Mouse (Mus musculus): ENCODE data around the gene Kcna7. TPM values are rescaled to one million over a fixed set of nuclear protein-coding genes. Genes with fewer than 3 reads are reported as not detected.
A peak's percentile ranks its signal among the peaks of the same experiment; 100 is the strongest.
"Not testable (repeated sequence)": the region's sequence is repeated elsewhere in the genome, so short reads cannot be mapped to it uniquely, and the experiment has no call there.

Gene Kcna7
- polyA plus RNA-seq, 1 experiment: 0.03 TPM

DNA sequence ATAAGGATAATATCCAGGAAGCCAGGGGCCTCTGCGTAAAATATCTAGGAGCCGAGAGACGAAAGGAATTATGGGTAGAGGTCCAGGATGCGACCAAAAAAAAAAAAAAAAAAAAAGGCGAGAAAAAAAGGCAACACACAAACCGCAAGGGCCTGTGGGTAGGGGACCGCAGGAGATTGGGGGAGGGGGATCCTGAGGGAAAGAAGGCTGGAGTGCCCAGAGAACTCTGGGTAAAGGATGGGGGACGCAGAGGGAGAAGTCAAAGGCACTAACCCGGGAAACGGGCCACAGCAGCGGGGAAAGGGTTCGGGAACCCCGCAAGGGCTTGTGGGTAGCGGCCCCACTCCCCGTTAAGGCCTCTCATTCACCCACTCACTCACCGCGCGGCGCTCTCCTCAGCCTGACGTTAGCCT lies 10.3 kb upstream of the Kcna7 start:
- no peak for DNase-seq (ENCODE audit: low spot score)

DNA sequence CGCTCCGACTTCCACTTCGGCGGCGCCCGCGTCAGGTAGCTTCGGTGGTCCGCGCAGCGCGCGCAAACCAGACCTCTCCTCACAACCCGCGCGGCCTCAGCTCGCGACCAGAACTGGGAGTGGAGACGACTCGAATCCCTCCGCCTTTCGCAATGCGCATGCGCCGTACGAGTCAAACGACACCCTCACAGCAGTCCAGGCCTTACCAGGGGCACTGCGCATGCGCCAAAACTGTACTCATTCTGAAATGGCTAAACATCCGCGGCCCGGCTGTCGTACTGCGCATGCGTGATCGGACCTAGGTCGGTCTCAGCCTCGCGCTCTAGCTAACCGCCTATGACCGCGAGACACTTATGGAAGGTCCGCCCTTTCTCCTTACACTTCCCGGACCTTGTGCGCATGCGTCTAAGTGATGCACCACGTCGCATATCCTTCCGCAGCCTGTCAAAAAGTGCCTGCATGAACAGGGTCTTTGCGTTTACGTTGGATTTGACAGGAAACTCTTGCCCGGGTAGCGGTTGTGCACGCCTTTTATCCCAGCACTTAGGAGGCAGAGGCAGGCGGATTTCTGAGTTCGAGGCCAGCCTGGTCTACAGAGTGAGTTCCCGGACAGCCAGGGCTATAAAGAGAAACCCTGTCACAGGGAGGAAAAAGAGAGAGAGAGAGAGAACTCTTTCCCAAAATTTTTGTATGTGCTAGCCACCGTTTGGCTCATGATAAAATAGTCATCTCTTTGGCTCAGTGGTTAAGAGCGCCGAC lies 9.7 kb upstream of the Kcna7 start, which contains the start of gene Snrnp70:
Snrnp70 (minus strand) TSS at position 165 of the 759 bp plus-strand sequence.
- peak; percentile 100 for DNase-seq (ENCODE audit: low spot score)

DNA sequence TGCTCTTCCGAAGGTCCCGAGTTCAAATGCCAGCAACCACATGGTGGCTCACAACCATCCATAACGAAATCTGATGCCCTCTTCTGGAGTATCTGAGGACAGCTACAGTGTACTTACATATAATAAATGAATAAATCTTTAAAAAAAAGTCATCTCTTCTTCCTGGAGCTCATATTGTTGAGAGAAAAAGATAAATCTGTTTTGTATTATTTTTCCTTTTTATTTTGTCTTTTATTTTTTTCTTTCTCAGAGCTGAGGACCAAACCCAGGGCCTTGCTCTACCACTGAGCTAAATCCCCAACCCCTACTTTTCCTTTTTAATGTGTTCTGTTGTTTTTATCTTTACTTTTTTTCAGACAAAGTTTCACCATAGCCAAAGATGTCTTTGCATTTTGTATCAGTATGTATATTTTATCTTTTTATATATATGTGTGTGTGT lies 9.1 kb upstream of the Kcna7 start:
- not testable (repeated sequence) for DNase-seq (ENCODE audit: low spot score)

DNA sequence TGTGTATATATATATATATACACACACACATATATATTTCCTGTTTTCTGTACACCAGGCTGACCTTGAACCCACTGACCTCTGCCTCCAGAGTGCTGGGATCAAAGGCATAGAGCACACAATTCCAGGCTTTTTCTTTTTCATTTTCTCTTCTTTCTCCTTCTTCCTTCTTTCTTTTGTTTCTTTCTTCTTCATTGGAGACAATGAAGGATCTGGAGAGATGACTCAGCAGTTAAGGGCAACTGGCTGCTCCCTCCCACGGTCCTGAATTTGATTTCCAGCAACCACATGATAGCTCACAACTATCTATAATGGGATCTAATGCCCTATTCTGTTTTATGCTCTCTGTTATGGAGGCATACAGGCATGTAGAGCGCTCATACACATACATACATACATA lies 8.7 kb upstream of the Kcna7 start:
- no peak for DNase-seq (ENCODE audit: low spot score)

DNA sequence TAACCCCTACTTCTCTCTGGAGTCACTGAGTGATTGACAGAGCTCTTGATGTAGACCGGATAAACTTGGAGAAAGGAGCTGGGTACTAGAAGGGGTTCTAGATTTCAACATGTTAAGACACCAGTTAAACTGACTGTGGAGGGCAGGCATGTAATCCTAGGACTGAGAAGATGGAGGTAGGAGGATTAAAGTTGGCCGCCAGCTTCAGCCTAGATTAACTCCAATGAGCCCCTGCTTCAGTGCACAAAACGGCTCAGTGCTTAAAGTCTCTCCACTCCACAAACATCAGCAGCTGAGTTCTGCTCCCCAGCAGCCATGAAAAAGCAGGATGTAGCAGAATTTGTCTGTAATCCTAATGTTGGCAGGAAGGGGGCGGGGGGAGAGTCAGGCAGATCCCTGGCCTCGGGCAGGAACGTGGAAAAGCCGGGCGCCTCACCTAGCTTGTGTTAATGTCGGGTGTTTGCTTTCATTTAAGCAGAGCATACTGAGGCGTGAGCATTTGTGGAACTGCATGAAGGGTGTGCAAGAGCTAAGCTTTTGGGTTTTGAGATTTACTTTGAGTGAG lies 3.9 kb upstream of the Kcna7 start:
- DNase-seq (ENCODE audit: low spot score): no peak

DNA sequence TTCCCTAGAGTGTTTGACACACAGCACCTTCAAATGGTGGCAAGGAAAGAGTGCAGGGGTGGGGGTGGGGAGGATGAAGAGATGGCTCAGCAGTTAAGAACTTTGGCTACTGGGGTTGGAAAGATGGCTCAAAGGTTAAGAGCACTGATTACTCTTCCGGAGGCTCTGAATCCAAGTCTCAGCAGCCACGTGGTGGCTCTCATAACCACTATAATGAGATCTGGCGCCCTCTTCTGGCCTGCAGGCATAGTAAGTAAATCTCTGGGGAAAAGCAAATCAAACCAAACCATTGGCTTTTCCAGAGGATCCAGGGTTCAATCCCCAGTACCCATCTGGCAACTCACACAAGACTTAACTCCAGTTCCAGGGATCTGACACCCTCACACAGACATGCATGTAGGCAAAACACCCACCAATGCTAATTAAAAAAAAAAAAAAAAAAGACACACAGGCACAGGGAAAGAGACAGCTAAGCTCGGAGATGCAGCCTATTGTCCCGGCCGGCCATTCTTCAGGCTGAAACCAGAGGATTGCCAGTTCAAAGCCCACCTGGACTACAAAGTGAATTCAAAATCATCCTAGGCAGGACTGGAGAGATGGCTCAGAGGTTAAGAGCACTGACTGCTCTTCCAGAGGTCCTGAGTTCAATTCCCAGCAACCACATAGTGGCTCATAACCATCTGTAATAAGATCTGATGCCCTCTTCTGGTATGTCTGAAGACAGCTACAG lies 1.8 kb upstream of the Kcna7 start:
- DNase-seq (ENCODE audit: low spot score): no peak

DNA sequence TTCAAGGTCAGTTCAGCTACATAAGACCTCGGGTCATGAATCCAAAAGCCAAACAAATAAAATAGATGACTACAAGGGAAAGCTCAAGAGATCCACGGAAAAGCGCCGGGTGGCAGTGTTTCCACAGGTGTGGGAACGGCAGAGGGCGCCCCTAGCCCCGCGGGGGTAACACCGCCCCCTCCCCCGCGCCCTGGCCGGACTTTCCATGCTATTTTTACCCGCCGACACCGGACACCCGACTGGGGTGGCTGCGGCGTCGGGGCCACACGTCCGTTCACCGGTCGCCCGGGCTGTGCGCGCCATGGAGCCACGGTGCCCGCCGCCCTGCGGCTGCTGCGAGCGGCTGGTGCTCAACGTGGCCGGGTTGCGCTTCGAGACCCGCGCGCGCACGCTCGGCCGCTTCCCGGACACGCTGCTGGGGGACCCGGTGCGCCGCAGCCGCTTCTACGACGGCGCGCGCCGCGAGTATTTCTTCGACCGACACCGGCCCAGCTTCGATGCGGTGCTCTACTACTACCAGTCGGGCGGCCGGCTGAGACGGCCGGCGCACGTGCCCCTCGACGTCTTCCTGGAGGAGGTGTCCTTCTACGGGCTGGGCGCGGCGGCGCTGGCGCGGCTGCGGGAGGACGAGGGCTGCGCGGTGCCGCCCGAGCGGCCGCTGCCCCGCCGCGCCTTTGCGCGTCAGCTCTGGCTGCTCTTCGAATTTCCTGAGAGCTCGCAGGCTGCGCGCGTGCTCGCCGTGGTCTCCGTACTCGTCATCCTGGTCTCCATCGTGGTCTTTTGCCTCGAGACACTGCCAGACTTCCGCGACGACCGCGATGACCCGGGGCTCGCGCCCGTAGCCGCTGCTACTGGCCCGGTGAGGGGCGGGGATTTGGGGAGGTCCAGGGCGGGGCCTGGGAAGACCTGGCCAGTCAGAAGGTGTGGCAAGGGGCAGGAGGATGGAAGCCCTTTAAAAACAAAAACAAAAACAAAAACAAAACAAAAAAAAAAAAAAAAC lies 1.0 kb downstream of the Kcna7 start:
- no peak for DNase-seq (ENCODE audit: low spot score)

DNA sequence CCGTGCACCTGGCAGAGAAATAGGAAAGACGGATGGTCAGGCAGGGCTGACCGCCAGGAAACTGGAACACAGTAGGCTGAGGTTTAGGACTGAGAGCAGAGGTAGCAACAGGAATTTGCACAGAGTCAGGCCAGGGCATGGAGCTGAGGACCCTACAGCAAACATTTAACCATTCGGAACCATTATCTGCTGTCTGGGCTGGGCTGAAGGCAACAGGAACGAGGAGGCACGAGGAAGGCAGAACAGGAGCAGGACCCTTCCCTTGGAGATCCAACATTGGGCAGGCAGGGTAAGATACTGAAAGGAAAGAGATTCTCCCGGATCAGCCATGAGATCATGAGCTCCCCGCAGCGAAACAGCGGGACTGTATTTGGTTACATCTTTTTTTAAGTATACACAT lies 2.4 kb downstream of the Kcna7 start:
- no peak for DNase-seq (ENCODE audit: low spot score)

DNA sequence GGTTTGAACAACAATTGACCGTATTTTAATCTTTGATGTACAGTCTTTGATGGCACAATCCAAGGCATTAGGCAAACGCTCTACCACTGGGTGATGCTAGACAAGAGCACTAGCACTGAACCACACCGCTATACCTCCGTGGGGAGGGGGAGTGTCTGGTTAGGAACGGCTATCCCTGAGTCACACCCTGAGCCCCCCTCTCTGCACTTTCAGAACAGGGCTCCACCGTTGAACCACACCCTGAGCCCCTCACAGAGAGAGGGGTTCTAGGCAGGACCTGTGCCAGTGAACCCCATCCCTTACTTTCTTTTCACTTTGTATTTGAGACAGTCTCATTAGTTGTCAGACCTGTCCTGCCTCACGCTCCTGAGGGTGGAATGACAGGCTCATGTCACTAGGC lies 2.9 kb downstream of the Kcna7 start:
- no peak for DNase-seq (ENCODE audit: low spot score)

DNA sequence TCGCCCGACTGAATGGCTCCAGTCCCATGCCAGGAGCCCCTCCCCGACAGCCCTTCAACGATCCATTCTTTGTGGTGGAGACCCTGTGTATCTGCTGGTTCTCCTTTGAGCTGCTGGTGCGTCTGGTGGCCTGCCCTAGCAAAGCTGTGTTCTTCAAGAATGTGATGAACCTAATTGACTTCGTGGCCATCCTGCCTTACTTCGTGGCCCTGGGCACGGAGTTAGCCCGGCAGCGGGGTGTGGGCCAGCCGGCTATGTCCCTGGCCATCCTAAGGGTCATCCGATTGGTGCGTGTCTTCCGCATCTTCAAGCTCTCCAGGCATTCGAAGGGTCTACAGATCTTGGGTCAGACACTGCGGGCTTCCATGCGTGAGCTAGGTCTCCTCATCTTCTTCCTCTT lies 3.5 kb downstream of the Kcna7 start:
- no peak for DNase-seq (ENCODE audit: low spot score)

DNA sequence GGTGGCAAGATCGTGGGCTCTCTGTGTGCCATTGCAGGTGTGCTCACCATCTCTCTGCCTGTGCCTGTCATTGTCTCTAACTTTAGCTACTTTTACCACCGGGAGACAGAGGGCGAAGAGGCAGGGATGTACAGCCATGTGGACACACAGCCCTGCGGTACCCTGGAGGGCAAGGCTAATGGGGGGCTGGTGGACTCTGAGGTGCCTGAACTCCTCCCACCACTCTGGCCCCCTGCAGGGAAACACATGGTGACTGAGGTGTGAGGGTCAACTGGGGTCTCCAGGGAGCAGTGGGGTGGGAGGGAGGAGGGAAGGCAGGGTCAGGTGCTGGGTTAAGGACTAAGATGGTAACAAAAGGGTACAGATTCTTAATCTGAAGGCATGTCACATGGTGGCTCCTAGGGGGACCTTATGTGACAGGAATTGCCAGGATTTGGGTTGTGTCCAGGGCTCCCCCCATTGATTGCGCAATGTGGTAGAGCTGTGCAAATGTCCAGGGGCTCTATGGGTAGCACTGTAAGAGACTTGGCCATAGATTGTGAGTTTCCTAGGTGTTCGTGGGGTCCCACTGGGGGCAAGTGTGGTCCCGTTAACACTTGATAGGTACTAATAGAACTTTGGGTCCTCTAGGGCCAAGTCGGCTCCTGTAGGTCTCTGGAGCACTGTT lies 4.2 kb downstream of the Kcna7 start:
- DNase-seq (ENCODE audit: low spot score): no peak

DNA sequence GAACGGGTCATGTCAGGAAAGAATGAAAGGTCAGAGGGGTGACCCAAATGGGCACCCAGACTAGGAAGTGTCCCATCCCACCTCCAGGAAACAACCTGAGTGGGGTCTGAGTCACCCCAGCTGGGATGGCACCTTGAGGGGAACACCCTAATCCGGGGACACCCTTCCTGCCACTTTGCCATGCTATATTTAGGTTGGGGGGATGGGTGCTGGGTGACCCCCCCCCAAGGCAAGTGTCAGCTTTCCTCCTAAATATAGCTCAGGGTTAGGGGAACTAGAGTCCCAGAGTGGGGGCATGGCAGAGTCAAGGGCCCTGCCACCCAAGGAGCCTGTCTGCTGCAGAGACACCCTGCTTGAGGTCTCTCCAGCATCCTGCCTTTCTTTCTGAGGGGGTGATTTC lies 7.0 kb downstream of the Kcna7 start:
- no peak for DNase-seq (ENCODE audit: low spot score)

DNA sequence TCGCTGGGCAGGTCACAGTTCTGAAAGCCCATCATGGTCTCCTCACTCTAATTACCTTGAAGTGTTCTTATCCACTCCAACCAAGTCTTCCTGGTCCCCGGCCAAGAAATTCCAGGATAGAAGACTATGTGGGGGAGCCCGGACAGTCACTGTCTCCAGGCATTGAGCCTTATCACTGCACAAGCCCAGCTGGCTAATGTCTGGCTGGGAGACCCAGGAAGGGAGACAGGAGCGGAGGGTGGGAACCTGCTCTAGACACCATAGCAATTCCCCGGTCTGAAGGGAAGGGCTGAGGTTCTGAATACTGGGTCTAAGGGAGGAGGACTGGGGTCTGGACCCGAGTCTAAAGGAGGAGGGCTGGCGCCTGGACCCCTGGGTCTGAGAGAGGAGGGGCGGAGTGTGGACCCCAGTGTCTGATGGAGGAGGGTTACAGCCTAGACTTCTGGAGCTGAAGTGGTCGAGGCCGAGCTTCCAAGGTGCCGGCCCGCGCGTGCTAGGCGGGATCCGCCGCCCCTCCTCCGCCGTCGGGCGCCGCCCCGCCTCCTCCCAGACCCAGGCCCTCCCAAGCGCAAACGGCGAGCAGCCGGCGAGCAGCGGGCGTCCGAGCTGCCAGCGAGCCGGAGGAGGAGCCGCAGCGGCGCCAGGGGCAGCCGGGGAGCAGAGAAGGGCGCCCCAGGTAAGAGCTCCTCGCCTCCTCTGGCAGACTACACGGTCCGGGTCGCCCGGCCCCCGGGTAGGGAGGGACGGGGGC lies 7.8 kb downstream of the Kcna7 start, which contains the start of gene Ntf5:
Ntf5 (plus strand) TSS at position 583 of the 751 bp plus-strand sequence.
- peak; percentile 59 for DNase-seq (ENCODE audit: low spot score)

DNA sequence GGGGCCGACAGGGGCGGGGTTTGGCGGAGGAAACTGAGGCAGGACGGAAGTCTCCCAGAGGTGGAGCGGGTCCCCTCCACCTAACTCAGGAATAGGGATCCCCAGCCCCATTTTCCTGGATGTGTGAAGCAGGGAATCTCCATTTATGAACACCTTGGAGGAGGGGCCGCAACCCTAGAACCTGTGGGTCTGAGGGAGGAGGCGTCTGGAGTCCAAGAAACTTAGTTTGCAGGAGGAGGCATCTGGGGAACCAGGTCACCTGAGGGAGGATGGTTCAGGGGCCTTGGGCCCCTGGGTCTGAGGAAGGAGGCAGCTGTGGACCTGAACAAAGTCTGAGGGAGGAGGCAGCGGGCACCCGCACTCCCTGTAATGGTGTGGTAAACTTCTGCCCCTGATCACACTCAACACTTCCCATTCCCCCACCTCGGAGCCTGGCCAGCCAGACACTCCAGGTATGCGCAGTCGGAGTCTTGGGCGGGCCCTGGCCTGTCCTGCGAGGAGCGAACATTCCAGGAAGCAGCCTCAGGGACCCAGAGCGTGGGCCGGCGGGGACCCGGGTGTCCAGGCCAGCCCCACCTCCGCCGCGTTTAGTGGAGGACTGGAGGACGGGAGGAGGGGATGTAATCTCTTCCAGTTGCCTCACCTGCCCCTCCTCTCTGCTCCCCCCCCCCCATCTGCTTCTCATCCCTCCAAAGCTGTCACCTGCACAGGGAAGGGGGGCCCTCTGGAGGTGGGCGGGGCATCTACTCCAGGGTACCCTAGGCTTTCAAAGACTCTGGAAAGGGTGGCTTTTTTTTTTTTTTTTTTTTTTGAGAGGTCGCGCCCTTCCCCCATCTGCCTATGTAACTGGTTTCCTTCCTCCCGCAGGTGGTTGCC lies 8.6 kb downstream of the Kcna7 start:
- no peak for DNase-seq (ENCODE audit: low spot score)

DNA sequence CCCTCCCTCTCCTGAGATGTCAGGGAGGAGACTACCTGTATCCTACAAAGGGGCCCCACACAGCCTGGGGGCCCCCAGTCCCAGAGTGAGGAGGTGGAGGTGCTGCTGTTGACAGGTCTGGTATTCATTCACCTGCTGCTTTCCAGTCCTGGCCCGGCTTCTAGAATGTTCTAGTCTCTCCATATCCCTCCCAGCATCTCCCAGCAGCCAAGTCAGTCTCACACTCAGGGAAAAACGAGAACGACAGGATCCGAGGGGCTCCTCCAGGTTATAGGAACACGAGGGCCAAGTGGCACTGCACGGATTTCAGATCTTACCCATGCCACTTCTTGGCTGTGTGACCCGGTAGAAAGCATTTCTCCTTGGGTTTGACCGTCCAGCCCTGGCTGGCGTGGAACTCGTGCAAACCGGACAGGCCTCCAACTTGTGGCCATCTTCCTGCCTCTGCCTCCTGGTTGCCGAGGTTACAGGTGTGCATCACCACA lies 9.3 kb downstream of the Kcna7 start:
- DNase-seq (ENCODE audit: low spot score): no peak

DNA sequence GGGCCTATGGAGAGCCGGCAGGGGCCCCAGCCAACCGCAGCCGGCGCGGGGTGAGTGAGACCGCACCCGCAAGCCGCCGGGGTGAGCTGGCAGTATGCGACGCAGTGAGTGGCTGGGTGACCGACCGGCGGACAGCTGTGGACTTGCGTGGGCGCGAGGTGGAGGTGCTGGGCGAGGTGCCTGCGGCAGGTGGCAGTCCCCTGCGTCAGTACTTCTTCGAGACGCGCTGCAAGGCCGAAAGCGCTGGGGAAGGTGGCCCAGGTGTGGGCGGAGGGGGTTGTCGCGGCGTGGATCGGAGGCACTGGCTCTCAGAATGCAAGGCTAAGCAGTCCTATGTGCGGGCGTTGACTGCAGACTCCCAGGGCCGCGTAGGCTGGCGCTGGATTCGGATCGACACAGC lies 10.2 kb downstream of the Kcna7 start:
- no peak for DNase-seq (ENCODE audit: low spot score)

DNA sequence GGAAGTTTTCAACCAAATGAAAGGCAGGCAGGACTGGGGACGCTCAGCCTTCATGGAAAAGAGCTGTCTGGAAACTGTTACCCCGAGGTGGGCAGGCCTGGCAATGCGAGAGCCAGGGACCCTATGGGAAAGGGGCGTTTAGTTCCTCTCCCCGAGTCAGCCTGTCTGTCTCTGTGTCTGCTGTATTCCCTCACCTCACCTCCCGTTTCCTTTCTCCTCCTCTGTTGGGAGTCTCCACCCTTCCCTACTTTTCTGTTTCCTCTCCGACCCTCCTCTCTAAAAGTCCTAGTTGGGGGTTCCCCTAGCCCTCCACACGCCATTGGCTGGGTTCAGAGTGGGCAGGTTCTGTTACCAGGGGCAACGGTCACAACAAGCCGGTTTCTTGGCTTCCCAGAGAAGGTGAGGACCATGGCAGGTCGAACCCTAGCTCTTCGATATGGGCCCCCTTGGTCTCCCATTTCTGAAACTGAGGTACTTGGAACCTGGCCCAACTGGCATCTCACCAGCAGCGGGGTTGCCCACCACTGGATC lies 12.6 kb downstream of the Kcna7 start:
- DNase-seq (ENCODE audit: low spot score): no peak

DNA sequence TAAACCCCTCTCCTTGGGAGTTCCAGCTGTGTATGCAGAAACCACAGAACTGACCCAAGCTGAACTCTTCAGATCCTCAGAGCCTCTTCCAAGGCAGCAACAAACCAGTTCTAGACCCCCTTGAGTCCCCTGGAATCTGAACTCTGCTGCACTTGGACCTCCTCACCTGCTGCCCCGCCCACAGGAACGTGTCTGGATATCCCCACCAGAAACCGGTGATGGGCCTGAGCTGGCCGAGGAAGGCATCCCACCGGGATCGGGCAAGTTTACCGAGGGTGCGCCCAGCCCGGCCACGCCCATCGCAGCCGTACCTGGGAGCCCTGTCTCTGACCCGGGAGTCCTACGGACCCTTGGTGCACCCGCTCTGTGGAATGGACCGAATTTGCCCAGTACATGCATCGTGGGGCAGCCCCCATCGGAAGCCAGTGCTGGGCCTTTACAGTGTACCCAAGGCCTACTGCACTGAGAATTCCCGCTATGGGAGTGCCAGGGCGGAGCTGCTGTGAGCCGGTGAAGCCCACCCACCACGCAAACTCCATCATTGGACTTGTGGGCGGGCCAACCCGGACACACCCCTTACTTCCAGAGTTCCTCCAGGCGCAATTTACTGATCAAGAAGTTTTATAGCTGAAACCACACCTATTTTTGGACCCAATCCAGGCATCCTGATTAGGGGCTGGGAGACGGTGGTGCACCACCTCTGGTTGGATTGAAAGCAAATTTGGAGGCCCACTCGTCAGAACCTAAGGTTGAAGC lies 14.6 kb downstream of the Kcna7 start:
- no peak for DNase-seq (ENCODE audit: low spot score)

Measured in urinary bladder, adult 2 months (tissue).